Mouse (Mus musculus) limb, embryonic 11.5 days (tissue): ENCODE measurements around the gene Stpg1. TPM values are rescaled to one million over a fixed set of nuclear protein-coding genes. Genes with fewer than 3 reads are reported as not detected.

Source experiments
- ATAC-seq: fragments of 200-750 bp; cut with Nextera tagmentation; 2 replicates; pipeline ENCODE4 v1.8.0; 2017; ENCODE audit warnings: low read depth; ENCODE audit not compliant: insufficient number of reproducible peaks, low FRiP score, low TSS enrichment
- DNase-seq: peaks from one replicate; pipeline ENCODE4 v3.0.0-alpha.2; 2015; ENCODE audit warnings: low spot score
- H3K27ac ChIP-seq: fragments of 300-500 bp; sonication (generic); replicated peaks from 2 replicates; pipeline ENCODE4 v1.5.1; 2014; ENCODE audit warnings: low read depth, mild to moderate bottlenecking, low read length
- H3K27me3 ChIP-seq: fragments of 300-500 bp; sonication (generic); 2 replicates; pipeline ENCODE4 v1.6.1; 2014; ENCODE audit warnings: mild to moderate bottlenecking, low read length, mixed read lengths; ENCODE audit not compliant: control insufficient read depth, insufficient read depth
- H3K36me3 ChIP-seq: fragments of 300-500 bp; sonication (generic); 2 replicates; pipeline ENCODE4 v1.6.1; 2014; ENCODE audit warnings: mild to moderate bottlenecking, low read length, moderate library complexity, mixed read lengths; ENCODE audit not compliant: control insufficient read depth, insufficient read depth
- H3K4me1 ChIP-seq: fragments of 300-500 bp; sonication (generic); 2 replicates; pipeline ENCODE4 v1.6.1; 2014; ENCODE audit warnings: low read length, mixed read lengths; ENCODE audit not compliant: control insufficient read depth, insufficient read depth
- H3K4me2 ChIP-seq: fragments of 300-500 bp; sonication (generic); 2 replicates; pipeline ENCODE4 v1.6.1; 2014; ENCODE audit warnings: low read depth, mild to moderate bottlenecking, moderate library complexity; ENCODE audit not compliant: severe bottlenecking
- H3K4me3 ChIP-seq: fragments of 300-500 bp; sonication (generic); 2 replicates; pipeline ENCODE4 v1.5.1; 2014; ENCODE audit warnings: low read depth, low read length
- H3K9ac ChIP-seq: fragments of 300-500 bp; sonication (generic); 2 replicates; pipeline ENCODE4 v1.6.1; 2014; ENCODE audit warnings: mild to moderate bottlenecking, low read length
- H3K9me3 ChIP-seq: fragments of 300-500 bp; sonication (generic); 2 replicates; pipeline ENCODE4 v1.6.1; 2016; ENCODE audit warnings: low read length; ENCODE audit not compliant: control insufficient read depth
- WGBS: fragments of 180-500 bp; shearing (Covaris S2); extraction: QIAGEN DNeasy Blood & Tissue Kit; methylation state at CpG from one replicate; pipeline ENCODE4 v1.1.7; 2014; 5-methylcytosine and 5-hydroxymethylcytosine counted together
- polyA plus RNA-seq: library from polyadenylated mRNA; unstranded; fragments of >200 nt; fragmentation: Nextera tagmentation; extraction: Ambion mirVana; gene quantifications from 2 replicates; pipeline ENCODE4 v1.2.1, GENCODE M21; 2014

Stpg1 gene
- 0.13 TPM in 1 of 2 replicates, not detected in the other for polyA plus RNA-seq

DNA sequence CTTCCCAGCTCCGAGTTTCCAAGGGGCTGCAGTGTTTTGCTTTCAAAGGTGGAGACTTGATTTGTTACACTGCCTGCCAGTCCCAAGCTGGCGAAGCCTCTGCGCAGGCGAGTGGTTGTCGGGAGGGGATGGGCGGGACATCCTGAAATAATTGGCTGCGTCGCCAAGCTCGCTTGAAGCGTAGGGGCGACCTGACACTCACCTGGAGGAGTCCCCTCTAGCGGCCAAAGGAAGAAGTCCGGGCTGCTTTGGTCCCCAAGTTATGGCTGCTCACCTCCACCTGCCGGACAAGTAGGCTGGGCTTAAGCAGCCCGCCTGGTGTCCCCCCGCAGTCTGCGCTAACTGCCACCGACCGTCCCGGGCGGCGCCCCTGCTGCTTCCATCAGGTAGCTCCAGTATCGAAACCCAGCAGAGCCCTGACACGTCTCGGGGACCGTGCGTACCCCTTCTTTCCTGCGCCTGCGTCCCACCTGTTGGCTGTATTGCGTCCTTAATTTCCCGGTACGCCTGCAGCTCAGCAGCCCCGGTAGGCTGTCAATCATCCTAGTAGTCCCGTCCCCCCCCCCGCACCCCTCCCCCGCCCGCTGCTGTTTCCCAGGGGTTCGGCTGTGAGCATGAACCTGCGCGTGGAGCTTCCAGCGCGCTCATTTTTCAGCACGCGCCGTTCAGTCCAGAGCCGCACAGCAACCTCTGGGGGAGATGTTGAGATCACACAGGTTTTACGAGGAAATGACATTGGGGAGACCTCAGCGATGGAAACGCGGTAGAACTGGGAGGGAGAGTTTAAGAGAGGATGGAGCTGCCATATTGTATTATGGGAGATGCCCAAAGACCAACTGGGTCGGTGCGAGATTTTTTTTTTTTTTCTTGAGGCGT lies at the start of gene Stpg1, which contains the start of gene Nipal3:
Stpg1 (plus strand) TSS at position 270 of the 876 bp plus-strand sequence.
Nipal3 (minus strand) TSS at position 518 of the 876 bp plus-strand sequence.
- WGBS = under 1% methylated on average over 53 of the region's 53 CpGs
- Histone ChIP-seq H3K27me3 (0 out of 2 replicates have a peak, but pooled peaks cover 2% of the 10 kb centered on the region), H3K4me1 (no peaks in the 10 kb centered on the region; the same call in 1 of the 2 replicates), H3K9me3 (no peaks in the 10 kb centered on the region), H3K27ac (no peak within 1 kb of the TSS), H3K9ac (no peak within 1 kb of the TSS), H3K36me3 (no peaks in the 10 kb centered on the region), H3K4me2 (peak within 1 kb of the TSS; percentile 93), H3K4me3 (peak within 1 kb of the TSS; percentile 63)
- ATAC-seq (peak; percentile 91), DNase-seq (peak; percentile 91)

DNA sequence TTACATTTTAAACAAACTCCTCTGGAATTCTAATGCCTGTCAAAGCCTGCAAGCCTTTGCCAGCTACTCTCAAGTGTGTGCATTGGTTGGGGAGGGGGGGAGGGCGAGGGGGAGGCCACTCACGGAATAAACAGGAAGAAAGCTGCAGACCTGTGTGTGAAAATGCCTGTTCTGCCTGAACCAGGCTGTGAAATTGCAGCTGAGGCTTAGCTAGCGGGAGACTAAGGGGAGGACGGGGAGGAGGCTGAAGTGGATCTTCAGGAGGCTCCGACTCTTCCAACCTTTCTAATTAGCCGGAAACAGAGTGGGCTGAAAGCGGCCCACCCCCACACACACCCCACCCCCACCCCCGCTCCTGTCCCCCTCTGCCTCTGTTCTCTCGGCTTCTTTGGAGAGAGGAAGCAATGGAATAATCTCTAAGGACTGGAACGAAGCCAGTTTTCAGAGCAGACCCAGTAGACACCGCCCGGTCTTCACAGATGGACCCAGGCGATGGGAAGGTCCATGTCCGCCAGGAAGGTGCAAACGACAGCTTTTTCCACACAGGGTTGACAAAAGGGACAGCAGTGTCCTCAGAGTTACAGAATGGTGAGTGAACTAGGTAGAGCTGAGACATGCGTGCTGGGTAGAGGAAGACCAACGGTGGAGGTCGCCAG lies 43.1 kb upstream of the Stpg1 start:
- Histone ChIP-seq H3K4me3 (no peak overlapping the region), H3K9me3 (no peaks in the 10 kb centered on the region), H3K27ac (no peak overlapping the region), H3K36me3 (no peaks in the 10 kb centered on the region), H3K4me2 (peak overlapping the region; percentile 7), H3K9ac (no peak overlapping the region), H3K27me3 (no peaks in the 10 kb centered on the region), H3K4me1 (peaks cover 17% of the 10 kb centered on the region)
- WGBS = 57% methylated on average over 18 of the region's 18 CpGs
- DNase-seq (no peak), ATAC-seq (no peak)

DNA sequence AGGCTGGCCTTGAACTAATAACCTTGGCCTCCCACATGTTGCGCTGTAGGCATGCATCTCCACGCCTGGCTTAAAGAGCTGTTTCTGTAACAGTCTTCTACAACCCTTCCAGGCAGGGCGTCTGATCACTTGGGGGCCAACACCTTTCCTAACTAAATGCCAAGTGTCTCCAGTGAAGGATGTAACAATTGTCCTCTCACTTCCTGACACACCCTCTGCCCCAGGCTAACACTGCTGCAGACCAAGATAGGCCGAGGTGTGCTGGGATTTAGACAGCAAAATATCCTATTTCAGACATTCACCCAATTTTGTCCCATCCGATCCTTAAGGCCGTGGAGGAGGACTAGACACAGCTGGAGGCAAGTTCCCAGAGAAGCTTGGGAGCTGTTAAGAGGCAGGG lies 41.4 kb upstream of the Stpg1 start:
- no peaks in the 10 kb centered on the region for H3K9me3 ChIP-seq
- H3K4me2 ChIP-seq = no peak overlapping the region
- 46% methylated on average over 6 of the region's 6 CpGs for WGBS
- no peak overlapping the region for H3K9ac ChIP-seq
- no peak overlapping the region for H3K27ac ChIP-seq
- no peaks in the 10 kb centered on the region for H3K36me3 ChIP-seq
- H3K4me1 ChIP-seq = peaks cover 17% of the 10 kb centered on the region
- no peaks in the 10 kb centered on the region for H3K27me3 ChIP-seq
- ATAC-seq = no peak
- H3K4me3 ChIP-seq = no peak overlapping the region
- no peak for DNase-seq

DNA sequence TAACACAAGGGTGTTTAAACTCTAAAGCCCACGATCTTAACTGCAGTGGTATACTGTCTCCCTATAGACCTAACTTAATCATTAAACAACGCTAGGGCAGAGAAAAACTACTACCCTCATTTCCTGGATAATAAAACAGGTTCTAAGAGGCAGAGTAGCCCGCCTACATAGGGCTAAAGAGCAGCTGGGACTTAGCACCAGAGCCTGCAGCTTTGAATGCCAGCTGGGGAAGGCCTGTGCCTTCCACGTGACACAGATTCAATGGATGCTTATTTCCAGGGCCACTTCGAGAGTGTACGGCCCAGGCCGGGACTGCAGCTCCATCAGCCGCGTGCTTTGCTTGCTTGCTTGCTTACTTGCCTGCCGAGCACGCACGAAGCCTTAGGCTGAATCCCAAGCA lies 41.0 kb upstream of the Stpg1 start:
- Histone ChIP-seq H3K27ac (no peak overlapping the region), H3K4me3 (no peak overlapping the region), H3K4me1 (peaks cover 17% of the 10 kb centered on the region), H3K36me3 (no peaks in the 10 kb centered on the region), H3K9ac (no peak overlapping the region; the same call in 1 of the 2 replicates), H3K4me2 (no peak overlapping the region), H3K9me3 (no peaks in the 10 kb centered on the region), H3K27me3 (no peaks in the 10 kb centered on the region)
- ATAC-seq (no peak), DNase-seq (peak; percentile 42)
- 43% methylated on average over 12 of the region's 12 CpGs for WGBS

DNA sequence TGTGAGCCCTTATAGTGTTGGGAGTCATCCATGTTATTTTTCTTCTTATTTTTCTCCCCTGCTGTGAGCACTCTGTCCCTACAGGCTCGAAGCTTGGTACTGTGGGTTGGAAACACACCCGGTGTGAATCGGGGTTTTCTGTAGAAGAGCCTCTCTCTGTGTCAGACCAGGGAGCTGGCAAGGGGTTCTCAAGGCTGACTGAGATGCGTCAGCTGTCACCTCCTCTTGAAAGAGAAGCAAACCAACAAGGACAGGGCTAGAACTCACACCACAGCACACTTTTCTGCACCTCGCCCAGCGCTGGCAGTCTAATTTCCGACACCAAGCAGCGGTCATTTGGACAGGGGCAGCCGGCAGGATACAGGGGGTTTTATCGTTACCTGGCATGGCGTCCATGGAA lies 31.2 kb upstream of the Stpg1 start:
- H3K27ac ChIP-seq = no peak overlapping the region
- H3K4me3 ChIP-seq = no peak overlapping the region
- DNase-seq = no peak
- no peak overlapping the region for H3K4me2 ChIP-seq
- no peaks in the 10 kb centered on the region for H3K27me3 ChIP-seq
- no peaks in the 10 kb centered on the region for H3K4me1 ChIP-seq
- H3K9me3 ChIP-seq = no peaks in the 10 kb centered on the region
- H3K9ac ChIP-seq = no peak overlapping the region
- 90% methylated on average over 11 of the region's 11 CpGs for WGBS
- no peak for ATAC-seq
- no peaks in the 10 kb centered on the region for H3K36me3 ChIP-seq

- Histone ChIP-seq H3K4me1 (no peaks in the 10 kb centered on the region), H3K4me3 (no peak overlapping the region), H3K36me3 (0 out of 2 replicates have a peak, but pooled peaks cover 2% of the 10 kb centered on the region), H3K27me3 (no peaks in the 10 kb centered on the region), H3K4me2 (no peak overlapping the region), H3K27ac (no peak overlapping the region), H3K9me3 (no peaks in the 10 kb centered on the region), H3K9ac (no peak overlapping the region)
- ATAC-seq (no peak), DNase-seq (no peak)
- WGBS = 85% methylated on average over 10 of the region's 10 CpGs
Observed at GRCm38 (mm10) chr4:135477851-135478250, 16.7 kb upstream of the Stpg1 start.

GRCm38 (mm10) chr4:135480370-135480769 lies 14.2 kb upstream of the Stpg1 start:
- Histone ChIP-seq H3K9me3 (no peaks in the 10 kb centered on the region), H3K4me2 (no peak overlapping the region), H3K36me3 (0 out of 2 replicates have a peak, but pooled peaks cover 2% of the 10 kb centered on the region), H3K27ac (no peak overlapping the region), H3K4me3 (no peak overlapping the region), H3K9ac (no peak overlapping the region), H3K4me1 (no peaks in the 10 kb centered on the region), H3K27me3 (no peaks in the 10 kb centered on the region)
- WGBS = 73% methylated on average over 9 of the region's 9 CpGs
- DNase-seq (no peak), ATAC-seq (no peak)

GRCm38 (mm10) chr4:135485086-135485485 lies 9.5 kb upstream of the Stpg1 start:
- H3K27me3 ChIP-seq = no peaks in the 10 kb centered on the region
- DNase-seq = no peak
- no peak overlapping the region for H3K4me3 ChIP-seq
- 75% methylated on average over 10 of the region's 10 CpGs for WGBS
- H3K4me1 ChIP-seq = no peaks in the 10 kb centered on the region
- no peak for ATAC-seq
- H3K9ac ChIP-seq = no peak overlapping the region
- H3K4me2 ChIP-seq = no peak overlapping the region
- H3K36me3 ChIP-seq = no peaks in the 10 kb centered on the region
- H3K27ac ChIP-seq = no peak overlapping the region
- no peaks in the 10 kb centered on the region for H3K9me3 ChIP-seq
